Mouse (Mus musculus) intestine, postnatal 0 days (tissue): ENCODE data around the gene Cacna1s. TPM values are rescaled to one million over a fixed set of nuclear protein-coding genes. Genes with fewer than 3 reads are reported as not detected.

Experiments
- ATAC-seq: fragments of 200-750 bp; cut with Nextera tagmentation; 2 replicates; pipeline ENCODE4 v1.8.0; 2017; ENCODE audit warnings: mild to moderate bottlenecking, moderate TSS enrichment, moderate library complexity
- H3K27ac ChIP-seq: fragments of 300-500 bp; sonication (generic); 2 replicates; pipeline ENCODE4 v1.5.1; 2014; ENCODE audit warnings: mild to moderate bottlenecking, low read depth, low read length, moderate library complexity
- H3K27me3 ChIP-seq: fragments of 300-500 bp; sonication (generic); replicated peaks from 2 replicates; pipeline ENCODE4 v1.6.1; 2014; ENCODE audit warnings: low read length, mixed read lengths; ENCODE audit not compliant: control insufficient read depth, insufficient read depth
- H3K36me3 ChIP-seq: fragments of 300-500 bp; sonication (generic); 2 replicates; pipeline ENCODE4 v1.6.1; 2014; ENCODE audit warnings: mild to moderate bottlenecking, moderate library complexity; ENCODE audit not compliant: control insufficient read depth, insufficient read depth
- H3K4me1 ChIP-seq: fragments of 300-500 bp; sonication (generic); replicated peaks from 2 replicates; pipeline ENCODE4 v1.6.1; 2014; ENCODE audit warnings: antibody characterized with exemption, low read length, mixed read lengths; ENCODE audit not compliant: control insufficient read depth, insufficient read depth
- H3K4me2 ChIP-seq: fragments of 300-500 bp; sonication (generic); replicated peaks from 2 replicates; pipeline ENCODE4 v1.6.1; 2014; ENCODE audit warnings: low read depth, mild to moderate bottlenecking, moderate library complexity
- H3K4me3 ChIP-seq: fragments of 300-500 bp; sonication (generic); 2 replicates; pipeline ENCODE4 v1.5.1; 2014; ENCODE audit warnings: low read depth, low read length
- H3K9ac ChIP-seq: fragments of 300-500 bp; sonication (generic); 2 replicates; pipeline ENCODE4 v1.6.1; 2014; ENCODE audit warnings: mild to moderate bottlenecking, low read depth, low read length
- H3K9me3 ChIP-seq: fragments of 300-500 bp; sonication (generic); 2 replicates; pipeline ENCODE4 v1.6.1; 2016; ENCODE audit warnings: mixed run types; ENCODE audit not compliant: control insufficient read depth
- CTCF ChIP-seq: sonication (generic); IDR thresholded peaks from 2 replicates; pipeline ENCODE4 v1.5.1; 2016; ENCODE audit warnings: low read depth, mild to moderate bottlenecking, control low read depth, antibody characterized with exemption, moderate library complexity
- WGBS: fragments of 180-500 bp; shearing (Covaris S2); extraction: QIAGEN DNeasy Blood & Tissue Kit; methylation state at CpG from one replicate; pipeline ENCODE4 v1.1.7; 2014; 5-methylcytosine and 5-hydroxymethylcytosine counted together
- polyA plus RNA-seq: library from polyadenylated mRNA; unstranded; fragments of >200 nt; fragmentation: Nextera tagmentation; extraction: Ambion mirVana; gene quantifications from 2 replicates; pipeline ENCODE4 v1.2.1, GENCODE M21; 2015

The Cacna1s gene
- polyA plus RNA-seq, 1 experiment from 2014 or later, result 0.22 TPM

DNA sequence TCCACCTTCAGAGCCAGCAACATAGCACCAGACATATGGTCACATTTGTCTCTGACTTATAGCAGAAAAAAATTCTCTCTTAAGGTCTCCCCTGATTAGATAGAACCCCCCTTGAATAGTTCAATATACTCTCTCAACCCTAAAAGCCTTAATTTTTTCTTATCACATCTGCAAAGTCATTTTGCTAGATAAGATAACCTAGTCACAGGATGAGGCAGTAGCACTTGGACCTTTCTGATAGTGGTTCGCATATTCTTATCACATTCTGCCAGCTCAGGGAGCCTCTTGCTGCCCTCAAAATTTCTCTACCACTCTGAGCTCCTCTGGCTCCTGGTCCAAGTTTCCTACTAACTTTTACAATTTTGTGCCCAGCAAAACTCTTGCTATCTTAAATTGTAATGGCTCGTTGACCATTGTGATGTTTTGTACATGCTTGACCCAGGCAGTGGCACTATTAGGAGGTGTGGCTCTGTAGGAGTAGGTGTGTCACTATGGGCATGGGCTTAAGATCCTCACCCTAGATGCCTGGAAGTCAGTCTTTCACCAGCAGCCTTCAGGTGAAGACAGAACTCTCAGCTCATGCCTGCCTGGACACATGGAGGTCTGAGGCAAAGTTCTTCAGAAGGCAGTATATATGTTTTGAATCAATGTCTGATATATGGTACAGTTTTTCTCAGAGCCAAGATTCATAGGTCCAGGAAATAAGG lies 37.6 kb upstream of the Cacna1s start:
- no peak for ATAC-seq
- no peak for TF ChIP-seq CTCF
- H3K27me3 ChIP-seq, result no peaks in the 10 kb centered on the region
- H3K9ac ChIP-seq, result no peak overlapping the region
- no peak overlapping the region for H3K4me3 ChIP-seq
- 31% methylated on average over 2 of the region's 2 CpGs for WGBS
- H3K4me2 ChIP-seq, result no peak overlapping the region
- H3K36me3 ChIP-seq, result no peaks in the 10 kb centered on the region
- H3K9me3 ChIP-seq, result no peaks in the 10 kb centered on the region
- no peak overlapping the region for H3K27ac ChIP-seq
- no peaks in the 10 kb centered on the region for H3K4me1 ChIP-seq

DNA sequence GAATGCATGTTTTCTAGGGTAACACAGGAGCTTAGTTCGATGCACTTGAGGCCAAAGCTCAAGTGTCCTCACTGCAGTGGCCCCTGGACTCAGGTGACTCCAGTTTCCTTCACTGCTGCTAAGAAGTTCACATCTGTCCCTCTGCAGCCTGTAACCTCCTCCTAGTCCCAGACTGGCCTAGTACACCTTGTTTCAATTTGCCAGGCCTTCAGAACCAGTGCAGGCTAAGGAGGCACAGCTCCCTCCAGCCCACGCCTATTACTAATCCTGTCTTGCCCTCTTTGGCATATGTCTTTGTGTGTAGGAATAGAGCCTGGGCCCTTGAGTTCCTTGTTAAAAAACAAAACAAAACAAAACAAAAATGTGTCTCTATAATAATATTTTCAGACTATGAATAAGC lies 35.2 kb upstream of the Cacna1s start:
- Histone ChIP-seq H3K27me3 (no peaks in the 10 kb centered on the region), H3K9ac (no peak overlapping the region), H3K4me3 (no peak overlapping the region), H3K4me1 (no peaks in the 10 kb centered on the region), H3K27ac (no peak overlapping the region), H3K9me3 (no peaks in the 10 kb centered on the region), H3K36me3 (peaks cover 11% of the 10 kb centered on the region), H3K4me2 (peak overlapping the region; percentile 97; the same call in 1 of the 2 replicates)
- WGBS, result 63% methylated on average over 2 of the region's 2 CpGs
- peak; percentile 50 for ATAC-seq
- no peak for TF ChIP-seq CTCF

DNA sequence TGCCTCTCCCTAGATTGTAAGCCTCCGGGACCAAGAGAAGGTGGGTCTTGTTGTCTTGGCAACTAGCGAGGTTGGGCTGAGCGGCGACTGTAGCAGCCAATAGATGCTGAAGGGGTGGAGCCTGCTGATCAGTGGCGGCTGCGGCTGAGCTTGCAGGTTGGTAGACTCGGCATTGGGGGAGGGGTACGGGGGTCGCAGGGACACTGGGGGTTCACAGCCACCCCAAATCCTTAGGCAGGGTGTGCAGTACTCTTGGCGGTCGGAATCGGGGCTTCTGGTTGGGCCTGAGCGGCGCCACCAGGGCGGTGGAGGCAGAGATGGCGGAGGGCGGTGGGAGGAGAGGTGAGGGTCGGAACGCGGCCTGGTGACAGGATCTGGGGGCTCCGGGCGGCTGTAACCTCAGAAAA lies 34.6 kb upstream of the Cacna1s start:
- peak; percentile 94 for ATAC-seq
- peak overlapping the region; percentile 81 for H3K9ac ChIP-seq
- H3K27me3 ChIP-seq, result no peaks in the 10 kb centered on the region
- H3K4me1 ChIP-seq, result no peaks in the 10 kb centered on the region
- H3K9me3 ChIP-seq, result no peaks in the 10 kb centered on the region
- peaks cover 14% of the 10 kb centered on the region for H3K36me3 ChIP-seq
- TF ChIP-seq CTCF, result no peak
- peak overlapping the region; percentile 92 for H3K4me3 ChIP-seq
- H3K27ac ChIP-seq, result peak overlapping the region; percentile 73
- WGBS, result 0% methylated on average over 22 of the region's 22 CpGs
- peak overlapping the region; percentile 97 for H3K4me2 ChIP-seq

DNA sequence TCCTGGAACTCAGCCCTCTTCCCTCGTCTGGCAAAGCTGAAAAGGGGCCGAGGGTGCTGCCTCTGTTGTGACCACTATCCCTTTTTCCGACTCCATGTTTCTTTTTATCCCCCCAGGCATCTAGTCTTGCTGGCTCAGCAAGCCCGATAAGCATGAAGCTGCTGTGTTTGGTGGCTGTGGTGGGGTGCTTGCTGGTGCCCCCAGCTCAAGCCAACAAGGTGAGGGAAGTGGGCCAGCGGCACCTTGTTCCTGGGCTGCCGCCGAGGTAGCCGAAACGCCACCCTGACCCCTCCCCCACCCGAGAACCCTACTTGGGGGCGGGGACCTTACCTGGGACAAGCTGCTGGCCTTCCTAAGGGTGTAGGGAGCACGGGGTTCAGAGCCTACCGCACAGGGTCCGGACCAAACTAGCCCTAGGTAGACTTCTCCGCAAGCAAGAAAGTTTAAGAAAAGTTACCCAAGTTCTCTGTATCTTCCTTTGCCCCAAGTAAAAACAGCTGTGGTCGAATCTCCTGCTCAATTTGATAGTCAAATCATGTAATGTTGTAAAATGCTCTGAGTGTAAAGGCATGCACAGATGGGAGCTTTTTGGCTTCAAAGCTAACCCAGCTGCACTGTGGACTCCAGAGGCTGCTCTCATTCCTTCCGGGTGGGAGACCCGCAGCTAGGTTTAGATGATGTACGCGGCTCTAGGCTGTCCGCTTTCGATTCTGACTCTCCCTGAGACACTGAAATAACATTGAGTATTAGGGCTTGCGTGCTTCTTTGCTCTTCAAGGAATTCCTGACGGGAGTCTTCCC lies 34.0 kb upstream of the Cacna1s start:
- H3K27ac ChIP-seq, result peak overlapping the region; percentile 73
- no peaks in the 10 kb centered on the region for H3K9me3 ChIP-seq
- no peak for TF ChIP-seq CTCF
- no peaks in the 10 kb centered on the region for H3K27me3 ChIP-seq
- H3K36me3 ChIP-seq, result peaks cover 21% of the 10 kb centered on the region
- no peaks in the 10 kb centered on the region for H3K4me1 ChIP-seq
- WGBS, result 4% methylated on average over 24 of the region's 24 CpGs
- peak overlapping the region; percentile 92 for H3K4me3 ChIP-seq
- peak overlapping the region; percentile 97 for H3K4me2 ChIP-seq
- H3K9ac ChIP-seq, result peak overlapping the region; percentile 81
- peak; percentile 44 for ATAC-seq

DNA sequence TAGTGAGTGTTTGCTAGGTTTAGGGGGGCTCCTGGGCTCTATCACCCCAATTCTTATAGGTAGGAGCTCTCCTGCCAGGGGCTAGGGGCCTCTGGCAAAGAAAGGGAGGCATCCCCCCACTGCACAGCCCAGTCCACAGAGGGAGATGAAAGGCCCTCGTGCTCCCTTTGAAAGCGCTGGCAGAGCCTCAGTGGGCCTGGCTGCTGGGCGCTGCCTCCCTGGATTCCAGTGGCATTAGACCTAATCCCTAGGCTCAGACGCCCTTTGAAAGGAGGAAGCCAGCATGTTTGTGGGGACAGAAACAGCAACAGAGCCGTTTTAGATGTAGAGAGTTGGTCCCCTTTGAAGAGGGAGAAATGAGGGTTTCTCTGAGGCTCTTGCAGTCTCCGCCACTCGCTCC lies 22.3 kb upstream of the Cacna1s start:
- H3K9me3 ChIP-seq, result no peaks in the 10 kb centered on the region
- no peak overlapping the region for H3K27ac ChIP-seq
- no peaks in the 10 kb centered on the region for H3K27me3 ChIP-seq
- no peak for TF ChIP-seq CTCF
- no peaks in the 10 kb centered on the region for H3K4me1 ChIP-seq
- no peak for ATAC-seq
- H3K36me3 ChIP-seq, result peaks cover 76% of the 10 kb centered on the region
- H3K4me3 ChIP-seq, result no peak overlapping the region
- H3K9ac ChIP-seq, result no peak overlapping the region
- 73% methylated on average over 7 of the region's 7 CpGs for WGBS
- no peak overlapping the region for H3K4me2 ChIP-seq

DNA sequence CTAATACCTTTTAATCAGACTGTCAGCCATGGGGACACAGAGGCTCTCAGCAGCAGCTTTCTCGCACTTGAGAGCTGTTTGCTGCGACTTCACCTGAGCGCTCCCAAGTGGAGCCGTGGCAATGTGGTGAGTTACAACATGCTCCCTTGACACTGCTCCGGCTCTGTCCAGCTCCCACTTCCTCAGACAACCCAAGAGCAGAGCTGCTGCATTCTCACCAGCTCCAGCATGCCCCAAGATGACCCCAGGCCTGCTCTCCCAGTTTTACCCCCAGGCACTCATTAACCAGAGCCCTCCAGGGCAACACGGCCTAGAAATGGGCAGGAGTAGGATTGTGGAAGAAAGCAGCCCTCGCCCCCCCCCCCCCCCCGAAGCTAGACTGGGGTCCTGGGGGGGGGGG lies 20.9 kb upstream of the Cacna1s start:
- no peak overlapping the region for H3K4me3 ChIP-seq
- H3K36me3 ChIP-seq, result peaks cover 67% of the 10 kb centered on the region
- no peaks in the 10 kb centered on the region for H3K27me3 ChIP-seq
- TF ChIP-seq CTCF, result no peak
- no peaks in the 10 kb centered on the region for H3K4me1 ChIP-seq
- ATAC-seq, result no peak
- H3K4me2 ChIP-seq, result no peak overlapping the region
- H3K9me3 ChIP-seq, result no peaks in the 10 kb centered on the region
- no peak overlapping the region for H3K9ac ChIP-seq
- no peak overlapping the region; the same call in 1 of the 2 replicates for H3K27ac ChIP-seq
- WGBS, result 75% methylated on average over 6 of the region's 8 CpGs
